Mouse (Mus musculus) forebrain, embryonic 12.5 days (tissue): ENCODE data around the gene Stat6. TPM values are rescaled to one million over a fixed set of nuclear protein-coding genes. Genes with fewer than 3 reads are reported as not detected.
A peak's percentile ranks its signal among the peaks of the same experiment; 100 is the strongest.

Source experiments
- ATAC-seq: fragments of 200-750 bp; cut with Nextera tagmentation; 2 replicates; pipeline ENCODE4 v1.8.0; 2017; ENCODE audit warnings: moderate TSS enrichment; ENCODE audit not compliant: low FRiP score
- H3K27ac ChIP-seq: fragments of 300-500 bp; sonication (generic); 2 replicates; pipeline ENCODE4 v1.5.1; 2016; ENCODE audit warnings: mild to moderate bottlenecking
- H3K27me3 ChIP-seq: fragments of 300-500 bp; sonication (generic); 2 replicates; pipeline ENCODE4 v1.6.1; 2016; ENCODE audit warnings: mild to moderate bottlenecking
- H3K36me3 ChIP-seq: fragments of 300-500 bp; sonication (generic); replicated peaks from 2 replicates; pipeline ENCODE4 v1.6.1; 2016; ENCODE audit warnings: mild to moderate bottlenecking
- H3K4me1 ChIP-seq: fragments of 300-500 bp; sonication (generic); 2 replicates; pipeline ENCODE4 v1.6.1; 2016
- H3K4me2 ChIP-seq: fragments of 300-500 bp; sonication (generic); 2 replicates; pipeline ENCODE4 v1.6.1; 2016; ENCODE audit warnings: mild to moderate bottlenecking, moderate library complexity
- H3K4me3 ChIP-seq: fragments of 300-500 bp; sonication (generic); replicated peaks from 2 replicates; pipeline ENCODE4 v1.5.1; 2016; ENCODE audit warnings: mild to moderate bottlenecking
- H3K9ac ChIP-seq: fragments of 300-500 bp; sonication (generic); 2 replicates; pipeline ENCODE4 v1.6.1; 2016; ENCODE audit warnings: mild to moderate bottlenecking
- H3K9me3 ChIP-seq: fragments of 300-500 bp; sonication (generic); 2 replicates; pipeline ENCODE4 v1.6.1; 2016
- WGBS: fragments of 180-500 bp; shearing (Covaris S2); methylation state at CpG from one replicate; pipeline ENCODE4 v1.1.7; 2016; 5-methylcytosine and 5-hydroxymethylcytosine counted together
- polyA plus RNA-seq: library from polyadenylated mRNA; unstranded; fragments of >200 nt; fragmentation: Nextera tagmentation; extraction: Ambion mirVana; gene quantifications from 2 replicates; pipeline ENCODE4 v1.2.1, GENCODE M21; 2016

Gene Stat6
- polyA plus RNA-seq, 1 experiment from 2014 or later = 5.4 TPM

DNA sequence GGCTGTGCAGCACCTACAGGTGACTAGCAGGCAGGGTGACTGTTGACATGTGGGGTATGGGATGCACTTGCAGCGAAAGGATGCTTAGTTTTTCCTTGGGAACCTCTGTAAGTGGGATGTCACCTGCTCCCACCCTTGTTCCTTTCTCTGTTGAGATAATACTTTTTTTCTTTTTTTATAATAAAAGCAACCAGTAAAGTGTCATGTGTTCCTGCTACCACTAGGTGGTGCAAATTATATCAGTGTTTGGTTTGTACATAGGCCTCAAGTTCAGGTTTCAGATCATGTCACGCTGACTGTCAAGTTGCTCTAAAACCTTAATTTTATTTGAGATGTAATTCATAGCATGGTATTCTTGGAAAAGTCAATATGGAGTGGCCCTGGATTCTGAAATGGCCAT, 51.9 kb downstream of the Stat6 start:
- WGBS = 64% methylated on average over 2 of the region's 2 CpGs
- ATAC-seq = 0 out of 2 replicates have a peak, but pooled peaks have one; percentile 27
- Histone ChIP-seq H3K27me3 (no peaks in the 10 kb centered on the region), H3K27ac (no peak overlapping the region), H3K4me1 (no peaks in the 10 kb centered on the region), H3K36me3 (peaks cover 66% of the 10 kb centered on the region), H3K4me3 (no peak overlapping the region), H3K9me3 (no peaks in the 10 kb centered on the region), H3K4me2 (no peak overlapping the region), H3K9ac (no peak overlapping the region)

DNA sequence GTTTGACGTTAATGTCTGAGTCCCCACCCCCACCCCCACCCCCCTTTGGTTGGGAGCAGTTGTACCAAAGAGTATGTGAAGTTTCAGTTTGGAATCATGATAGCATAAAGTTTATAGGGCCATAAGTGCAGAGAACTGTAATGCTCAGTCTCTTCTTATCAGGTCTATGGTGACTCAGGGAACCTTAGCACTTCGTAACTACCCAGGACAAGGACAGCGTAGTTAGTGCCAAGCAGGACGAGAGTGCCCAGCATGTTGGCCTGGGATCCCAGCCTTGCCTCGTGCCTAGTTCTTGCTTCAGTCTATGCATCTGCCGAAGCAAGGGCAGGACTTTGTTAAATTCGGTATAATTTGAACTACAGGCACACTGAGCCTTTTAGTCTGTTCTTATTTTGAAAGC, 53.0 kb downstream of the Stat6 start:
- Histone ChIP-seq H3K9me3 (no peaks in the 10 kb centered on the region), H3K9ac (no peak overlapping the region), H3K36me3 (peaks cover 63% of the 10 kb centered on the region), H3K4me1 (no peaks in the 10 kb centered on the region), H3K4me2 (no peak overlapping the region), H3K4me3 (no peak overlapping the region), H3K27me3 (no peaks in the 10 kb centered on the region), H3K27ac (no peak overlapping the region)
- WGBS = 92% methylated on average over 7 of the region's 7 CpGs
- no peak for ATAC-seq

DNA sequence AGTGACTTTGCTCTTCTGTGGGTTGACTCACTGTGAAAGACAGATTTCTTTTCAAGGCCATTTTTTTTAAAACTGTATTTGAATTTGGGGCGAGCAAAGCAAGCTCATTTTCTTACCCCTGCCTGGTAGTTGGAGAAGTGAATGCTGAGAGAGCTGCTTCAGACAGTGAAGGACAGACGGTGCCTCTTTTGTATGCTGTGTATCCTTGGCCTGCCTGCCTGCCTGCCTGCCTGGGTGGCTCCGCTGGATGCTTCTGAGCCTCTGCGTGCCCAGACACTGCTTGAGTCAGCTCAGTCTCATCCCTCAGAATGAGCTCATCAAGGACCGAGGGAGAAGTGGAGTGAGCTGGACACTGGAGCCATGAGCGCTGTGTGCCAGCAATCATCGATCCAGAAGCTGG, 56.2 kb downstream of the Stat6 start:
- 95% methylated on average over 7 of the region's 7 CpGs for WGBS
- Histone ChIP-seq H3K4me2 (no peak overlapping the region), H3K9me3 (no peaks in the 10 kb centered on the region), H3K4me3 (no peak overlapping the region), H3K4me1 (no peaks in the 10 kb centered on the region), H3K9ac (no peak overlapping the region), H3K36me3 (peaks cover 43% of the 10 kb centered on the region), H3K27ac (no peak overlapping the region), H3K27me3 (no peaks in the 10 kb centered on the region)
- ATAC-seq = no peak

DNA sequence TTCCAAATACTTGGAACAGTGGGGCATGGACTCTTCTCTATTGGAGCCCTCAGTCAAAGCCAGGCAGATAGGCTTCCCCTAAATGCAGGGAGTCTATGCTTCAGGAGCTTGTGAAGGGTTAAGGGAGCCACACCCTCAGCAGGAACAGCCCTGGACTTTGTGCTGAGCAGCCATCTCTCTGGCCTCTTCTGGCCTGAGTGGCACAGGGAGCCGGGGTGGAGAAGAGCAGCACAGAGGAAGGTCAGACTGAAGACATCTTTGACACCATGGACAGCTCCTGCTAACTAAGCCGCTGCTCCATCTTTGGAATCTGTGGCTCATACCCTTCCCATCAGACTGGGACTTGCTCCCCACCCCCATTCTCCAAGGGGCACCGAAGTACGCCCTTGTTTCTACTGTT, 60.5 kb downstream of the Stat6 start:
- H3K36me3 ChIP-seq = peaks cover 12% of the 10 kb centered on the region
- WGBS = 58% methylated on average over 4 of the region's 4 CpGs
- H3K27ac ChIP-seq = no peak overlapping the region
- no peaks in the 10 kb centered on the region for H3K27me3 ChIP-seq
- no peak overlapping the region for H3K9ac ChIP-seq
- ATAC-seq = no peak
- H3K9me3 ChIP-seq = no peaks in the 10 kb centered on the region
- H3K4me1 ChIP-seq = no peaks in the 10 kb centered on the region
- no peak overlapping the region for H3K4me2 ChIP-seq
- no peak overlapping the region for H3K4me3 ChIP-seq

DNA sequence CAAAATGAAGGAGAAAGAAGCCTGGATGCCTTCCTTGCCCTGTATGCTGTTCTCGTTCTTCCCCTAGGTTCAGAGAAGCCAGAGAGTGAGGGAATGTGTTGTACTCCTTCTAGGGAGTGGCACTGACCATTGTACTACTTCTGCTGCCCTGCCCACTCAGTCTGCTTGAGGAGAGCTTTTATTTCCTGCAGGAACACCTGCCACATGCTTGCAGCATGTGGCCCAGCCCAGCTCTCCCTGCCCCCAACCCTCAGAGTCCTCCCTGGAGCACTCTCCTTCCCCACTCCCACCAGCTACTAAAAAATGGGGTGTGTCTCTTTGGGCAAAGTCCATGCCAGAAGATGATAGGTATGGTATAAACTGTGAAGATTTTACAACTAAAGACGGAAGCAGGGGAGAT, 61.5 kb downstream of the Stat6 start:
- H3K27ac ChIP-seq = no peak overlapping the region
- WGBS = 70% methylated on average over 2 of the region's 2 CpGs
- H3K9ac ChIP-seq = no peak overlapping the region
- H3K4me2 ChIP-seq = no peak overlapping the region
- no peaks in the 10 kb centered on the region for H3K27me3 ChIP-seq
- H3K9me3 ChIP-seq = no peaks in the 10 kb centered on the region
- no peak for ATAC-seq
- H3K36me3 ChIP-seq = peaks cover 4% of the 10 kb centered on the region; the same call in 1 of the 2 replicates
- H3K4me3 ChIP-seq = no peak overlapping the region
- H3K4me1 ChIP-seq = no peaks in the 10 kb centered on the region

DNA sequence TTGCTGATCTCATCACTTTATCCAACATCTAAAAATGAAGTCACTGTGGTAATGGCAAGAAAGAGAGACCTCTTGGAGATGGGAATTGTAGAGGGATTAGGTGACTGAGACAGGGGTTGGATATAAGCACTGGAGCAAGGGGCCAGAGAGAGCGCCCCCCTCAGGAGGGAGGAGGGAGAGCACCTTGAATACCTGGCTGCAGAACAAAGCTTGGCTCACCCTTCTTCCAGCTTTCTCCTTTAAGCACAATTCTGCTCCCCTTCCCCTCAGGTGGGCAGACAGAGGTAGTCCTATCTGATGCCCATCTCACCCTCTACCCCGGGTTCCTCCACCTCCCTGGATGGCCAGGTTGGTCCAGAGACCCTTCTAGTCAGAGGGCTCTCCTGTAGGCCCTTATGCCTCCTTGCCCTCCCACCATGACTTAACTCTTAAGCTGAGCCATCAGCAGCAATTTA, 62.0 kb downstream of the Stat6 start, which contains the start of gene Myo1a:
Gene Myo1a, plus strand, starts transcription at position 405 of the 455 bp plus-strand sequence.
- H3K36me3 ChIP-seq = 0 out of 2 replicates have a peak, but pooled peaks cover 4% of the 10 kb centered on the region
- no peak for ATAC-seq
- H3K27me3 ChIP-seq = no peaks in the 10 kb centered on the region
- 79% methylated on average over 2 of the region's 2 CpGs for WGBS
- no peak within 1 kb of the TSS for H3K27ac ChIP-seq
- H3K4me3 ChIP-seq = no peak within 1 kb of the TSS
- H3K9ac ChIP-seq = no peak within 1 kb of the TSS
- no peaks in the 10 kb centered on the region for H3K9me3 ChIP-seq
- H3K4me1 ChIP-seq = no peaks in the 10 kb centered on the region
- H3K4me2 ChIP-seq = no peak within 1 kb of the TSS

DNA sequence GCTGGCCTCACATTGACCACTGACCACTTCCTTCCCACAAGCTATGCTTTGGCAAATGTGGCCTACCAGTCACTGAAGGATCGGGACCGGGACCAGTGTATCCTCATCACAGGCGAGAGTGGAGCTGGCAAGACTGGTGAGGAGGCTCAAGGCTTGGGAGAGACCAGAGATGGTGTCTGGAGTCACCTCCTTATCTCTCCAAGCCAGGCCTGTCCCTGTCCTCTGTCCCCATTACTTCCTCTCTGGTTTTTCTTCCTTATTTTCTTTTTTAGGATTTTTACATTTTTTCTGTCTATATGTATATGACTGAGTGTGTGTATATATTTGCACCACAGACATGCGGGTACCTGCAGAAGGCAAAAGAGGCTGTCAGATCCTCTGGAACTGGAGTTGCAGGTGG, 63.0 kb downstream of the Stat6 start:
- no peaks in the 10 kb centered on the region for H3K27me3 ChIP-seq
- WGBS = 96% methylated on average over 4 of the region's 4 CpGs
- no peak overlapping the region for H3K27ac ChIP-seq
- no peaks in the 10 kb centered on the region for H3K9me3 ChIP-seq
- no peaks in the 10 kb centered on the region for H3K36me3 ChIP-seq
- no peak overlapping the region for H3K4me2 ChIP-seq
- no peak overlapping the region for H3K4me3 ChIP-seq
- H3K4me1 ChIP-seq = no peaks in the 10 kb centered on the region
- ATAC-seq = no peak
- H3K9ac ChIP-seq = no peak overlapping the region

DNA sequence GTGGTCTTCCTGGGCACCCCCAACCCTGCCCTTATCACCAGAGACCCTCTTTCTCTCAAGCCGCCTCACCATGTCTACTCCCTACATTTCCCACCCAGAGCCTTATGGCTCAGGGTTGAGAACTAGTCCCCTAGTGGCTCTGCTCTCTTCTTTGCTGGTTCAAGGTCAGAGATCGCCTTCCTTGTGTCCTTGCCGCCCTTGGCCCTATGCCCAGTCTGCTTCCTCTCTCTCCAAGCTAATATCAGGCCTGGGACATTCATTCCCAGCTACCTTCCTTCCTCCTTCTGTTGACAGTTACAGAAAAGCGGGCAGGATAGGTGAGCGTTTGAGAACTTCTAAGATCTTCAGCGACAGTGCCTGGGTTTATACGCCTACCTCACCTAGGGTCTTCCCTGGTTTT, 64.9 kb downstream of the Stat6 start:
- Histone ChIP-seq H3K9ac (no peak overlapping the region), H3K4me3 (no peak overlapping the region), H3K4me1 (no peaks in the 10 kb centered on the region), H3K27me3 (no peaks in the 10 kb centered on the region), H3K4me2 (no peak overlapping the region), H3K27ac (no peak overlapping the region), H3K36me3 (no peaks in the 10 kb centered on the region), H3K9me3 (no peaks in the 10 kb centered on the region)
- 93% methylated on average over 7 of the region's 7 CpGs for WGBS
- ATAC-seq = no peak

DNA sequence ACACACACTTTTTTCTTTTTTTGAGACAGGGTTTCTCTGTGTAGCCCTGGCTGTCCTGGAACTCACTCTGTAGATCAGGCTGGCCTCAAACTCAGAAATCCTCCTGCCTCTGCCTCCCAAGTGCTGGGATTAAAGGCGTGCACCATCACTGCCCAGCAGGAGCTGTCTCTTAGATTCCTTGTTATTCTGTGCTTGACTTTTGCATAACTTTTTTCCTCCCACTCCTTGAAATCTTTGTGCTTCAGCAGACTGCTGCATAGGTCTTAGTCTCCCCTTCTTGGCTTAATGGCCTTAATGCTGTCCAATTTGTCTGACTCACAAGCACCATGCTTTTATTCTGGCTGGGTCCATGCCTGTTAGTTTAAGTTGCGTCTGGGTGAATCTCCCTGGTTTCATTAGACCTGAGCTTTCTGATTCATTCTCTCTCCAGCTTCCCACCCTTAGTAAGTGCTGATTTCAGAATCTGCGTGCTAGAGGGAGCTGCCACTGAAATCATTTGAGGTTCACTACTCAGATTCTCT, 66.1 kb downstream of the Stat6 start:
- Histone ChIP-seq H3K27me3 (no peaks in the 10 kb centered on the region), H3K9ac (no peak overlapping the region; the same call in 1 of the 2 replicates), H3K4me1 (no peaks in the 10 kb centered on the region), H3K27ac (no peak overlapping the region), H3K4me3 (no peak overlapping the region), H3K4me2 (no peak overlapping the region), H3K36me3 (no peaks in the 10 kb centered on the region), H3K9me3 (no peaks in the 10 kb centered on the region)
- WGBS = 83% methylated on average over 3 of the region's 3 CpGs
- no peak for ATAC-seq

DNA sequence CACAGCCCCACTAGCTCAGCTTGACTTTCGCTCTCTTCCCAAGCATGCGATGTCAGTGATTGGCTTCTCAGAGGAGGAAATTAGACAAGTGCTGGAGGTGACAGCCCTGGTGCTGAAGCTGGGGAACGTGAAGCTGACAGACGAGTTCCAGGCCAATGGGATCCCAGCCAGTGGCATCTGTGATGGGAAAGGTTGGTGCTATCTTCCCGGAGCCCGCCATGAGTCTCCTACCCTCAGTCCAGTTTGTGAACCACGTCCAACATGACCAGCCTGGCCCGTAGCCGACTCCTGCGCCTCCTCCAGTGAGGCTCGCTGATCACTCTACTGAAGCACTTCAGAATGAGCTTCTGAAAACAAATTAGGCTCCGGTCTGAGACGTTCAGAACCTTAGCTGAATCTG, 67.5 kb downstream of the Stat6 start:
- H3K4me3 ChIP-seq = no peak overlapping the region
- no peaks in the 10 kb centered on the region for H3K4me1 ChIP-seq
- no peak for ATAC-seq
- H3K27me3 ChIP-seq = no peaks in the 10 kb centered on the region
- no peak overlapping the region for H3K4me2 ChIP-seq
- WGBS = 89% methylated on average over 13 of the region's 13 CpGs
- no peaks in the 10 kb centered on the region for H3K9me3 ChIP-seq
- H3K27ac ChIP-seq = no peak overlapping the region
- no peak overlapping the region for H3K9ac ChIP-seq
- H3K36me3 ChIP-seq = no peaks in the 10 kb centered on the region

Other genes starting within 250 kb of the Stat6 start
- 1.2 and 1.8 TPM in 2 replicates for gene Stac3, start 141.3 kb upstream of the Stat6 start, polyA plus RNA-seq
- gene Ndufa4l2, start 128.0 kb upstream of the Stat6 start, polyA plus RNA-seq = 5.9 and 9.0 TPM in 2 replicates
- gene Shmt2, start 120.5 kb upstream of the Stat6 start, polyA plus RNA-seq = 103 and 105 TPM in 2 replicates
- 60.0 and 62.4 TPM in 2 replicates for gene Nxph4, start 108.4 kb upstream of the Stat6 start, polyA plus RNA-seq
- gene Lrp1, start 21.8 kb upstream of the Stat6 start, polyA plus RNA-seq = 81.4 and 81.8 TPM in 2 replicates
- gene Nemp1, start 23.9 kb downstream of the Stat6 start, polyA plus RNA-seq = 10.0 TPM in 2 replicates
- 3.7 and 4.6 TPM in 2 replicates for gene Nab2, start 25.6 kb downstream of the Stat6 start, polyA plus RNA-seq
- 0.50 and 0.59 TPM in 2 replicates for gene Myo1a, start 62.2 kb downstream of the Stat6 start, polyA plus RNA-seq
- gene Tac2, start 81.5 kb downstream of the Stat6 start, polyA plus RNA-seq = not detected in 2 replicates
- 5.2 and 6.2 TPM in 2 replicates for gene Zbtb39, start 96.6 kb downstream of the Stat6 start, polyA plus RNA-seq
- 0.28 and 0.42 TPM in 2 replicates for gene Gpr182, start 108.7 kb downstream of the Stat6 start, polyA plus RNA-seq
- gene Rdh1, start 116.7 kb downstream of the Stat6 start, polyA plus RNA-seq = not detected in 2 replicates
- gene Rdh16f1, start 116.8 kb downstream of the Stat6 start, polyA plus RNA-seq = not detected in 2 replicates
- 0.06 and 0.13 TPM in 2 replicates for gene Rdh9, start 133.4 kb downstream of the Stat6 start, polyA plus RNA-seq
- gene Rdh16, start 158.2 kb downstream of the Stat6 start, polyA plus RNA-seq = not detected in 2 replicates
- gene Rdh19, start 206.9 kb downstream of the Stat6 start, polyA plus RNA-seq = not detected in 2 replicates
- gene Rdh16f2, start 223.5 kb downstream of the Stat6 start, polyA plus RNA-seq = not detected in 2 replicates
- not detected in 2 replicates for gene Rdh7, start 245.8 kb downstream of the Stat6 start, polyA plus RNA-seq